Mouse (Mus musculus) T-helper 2 cell (primary cell): ENCODE data around the gene Gimap9.

Experiments used
- in situ Hi-C: fragments of 300-600 bp; cut with MboI, MseI; formaldehyde crosslinking; loops from one replicate; pipeline ENCODE4 v1.15.1; 2025; ENCODE audit warnings: high pct_unique_total_duplicates

The Gimap9 gene

DNA sequence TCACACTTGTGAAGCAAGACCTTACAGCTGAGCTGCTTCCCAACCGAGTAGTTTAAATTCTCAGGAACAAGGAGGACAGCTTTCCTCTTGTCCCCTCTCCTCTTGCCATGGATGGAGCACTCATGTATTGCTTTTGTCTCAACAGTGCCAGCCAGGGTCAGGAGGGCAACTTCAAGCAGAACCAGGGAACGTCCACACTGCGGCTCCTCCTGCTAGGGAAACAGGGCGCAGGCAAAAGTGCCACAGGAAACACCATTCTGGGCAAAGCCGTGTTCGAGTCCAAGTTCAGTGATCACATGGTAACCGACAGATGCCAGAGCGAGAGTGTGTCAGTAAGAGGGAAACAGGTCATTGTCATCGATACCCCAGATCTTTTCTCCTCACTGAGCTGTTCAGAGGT is 25.9 kb upstream of the Gimap9 start:
- in situ Hi-C loops, result no loop called here

DNA sequence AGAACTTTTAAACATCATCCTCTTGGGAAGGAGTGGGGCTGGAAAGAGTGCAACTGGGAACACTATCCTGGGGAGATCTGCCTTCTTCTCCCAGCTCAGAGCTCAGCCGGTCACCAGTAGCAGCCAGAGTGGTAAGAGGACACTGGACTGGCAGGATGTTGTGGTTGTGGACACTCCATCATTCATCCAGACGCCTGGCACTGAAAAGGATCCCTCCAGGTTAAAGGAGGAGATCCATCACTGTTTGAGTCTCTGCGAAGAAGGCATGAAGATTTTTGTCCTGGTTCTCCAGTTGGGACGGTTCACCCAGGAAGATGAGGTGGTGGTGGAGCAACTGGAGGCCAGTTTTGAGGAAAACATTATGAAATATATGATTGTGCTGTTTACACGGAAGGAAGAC is 17.2 kb upstream of the Gimap9 start:
- in situ Hi-C loops, result no loop called here

DNA sequence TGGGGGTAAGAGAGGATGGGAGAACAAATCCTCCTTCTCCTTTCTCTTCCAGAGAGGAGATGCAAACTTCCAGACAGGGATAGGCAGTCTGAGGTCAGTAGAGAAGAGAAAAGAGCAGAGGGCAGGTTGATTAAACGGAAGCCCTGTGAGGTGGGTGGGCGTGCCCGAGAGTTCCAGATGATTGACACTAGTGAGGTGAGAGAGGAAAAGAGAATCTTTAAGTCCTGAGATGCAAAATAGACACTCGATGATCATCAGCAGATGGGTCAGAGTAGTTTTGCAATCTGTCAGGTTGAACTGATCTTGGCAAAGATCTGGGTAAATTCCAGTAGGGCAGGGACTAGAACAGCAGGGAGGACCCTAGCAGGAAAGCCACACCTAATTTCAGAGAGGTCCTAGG is 11.2 kb upstream of the Gimap9 start:
- in situ Hi-C loops, result no loop called here

DNA sequence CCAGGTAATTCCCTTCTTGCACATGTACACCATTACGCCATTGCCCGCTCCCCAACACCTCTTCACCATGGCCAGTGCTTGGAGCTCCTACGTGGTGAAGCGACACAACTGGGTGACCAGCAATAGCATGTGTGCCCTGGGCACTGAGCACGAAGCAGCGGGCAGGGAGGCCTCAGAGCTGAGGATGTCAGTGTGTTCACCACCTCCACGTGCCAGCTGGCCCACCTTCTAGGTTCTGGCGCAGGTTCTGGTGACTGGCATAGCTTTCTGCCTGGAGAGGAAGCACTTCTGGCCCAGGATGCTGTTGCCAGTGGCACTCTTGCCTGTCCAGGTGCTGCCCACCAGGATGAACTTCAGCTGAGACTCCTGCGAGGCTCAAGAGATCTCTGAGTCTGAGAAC is 10.5 kb upstream of the Gimap9 start:
- in situ Hi-C loops, result no loop called here

DNA sequence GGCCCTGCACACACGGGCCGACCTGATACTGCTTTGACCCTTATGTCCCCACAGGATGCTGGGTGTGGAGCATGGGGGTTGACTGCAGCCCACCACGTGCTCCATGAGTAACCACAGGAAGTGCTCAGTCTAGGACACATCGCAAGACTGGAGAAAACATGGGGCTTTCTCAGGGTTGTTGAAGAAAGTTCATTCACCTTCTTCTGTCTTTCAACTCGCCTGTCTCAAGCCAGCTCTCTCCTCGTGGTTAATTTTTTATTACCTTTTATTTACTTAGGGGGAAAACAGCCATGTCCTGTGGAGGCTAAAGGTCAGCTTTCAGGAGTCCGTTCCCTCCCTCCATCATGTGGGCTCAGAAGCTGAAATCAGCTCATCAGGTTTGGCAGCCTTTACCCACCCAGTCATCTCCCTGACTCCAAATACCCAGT is 9.8 kb upstream of the Gimap9 start:
- in situ Hi-C loops, result no loop called here

DNA sequence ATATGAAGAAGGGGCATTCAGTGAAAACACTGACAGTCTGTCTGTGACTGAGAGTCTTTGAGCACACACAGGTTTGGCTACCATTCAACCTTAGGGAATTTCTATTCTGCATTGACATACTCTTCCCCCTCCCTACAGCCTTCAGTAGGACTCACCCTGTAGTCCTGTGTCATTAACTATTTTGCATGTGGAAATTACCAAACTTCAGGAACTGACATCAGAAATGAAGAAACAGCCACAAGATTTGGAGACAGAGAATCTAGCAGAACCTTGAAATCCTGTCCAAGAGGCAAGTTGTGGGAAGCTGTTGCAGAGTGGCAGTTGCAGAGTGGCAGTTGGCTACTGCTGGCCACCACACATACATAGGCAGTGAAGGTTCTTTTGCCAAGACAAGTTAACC is 7.9 kb upstream of the Gimap9 start:
- in situ Hi-C loops, result no loop called here

DNA sequence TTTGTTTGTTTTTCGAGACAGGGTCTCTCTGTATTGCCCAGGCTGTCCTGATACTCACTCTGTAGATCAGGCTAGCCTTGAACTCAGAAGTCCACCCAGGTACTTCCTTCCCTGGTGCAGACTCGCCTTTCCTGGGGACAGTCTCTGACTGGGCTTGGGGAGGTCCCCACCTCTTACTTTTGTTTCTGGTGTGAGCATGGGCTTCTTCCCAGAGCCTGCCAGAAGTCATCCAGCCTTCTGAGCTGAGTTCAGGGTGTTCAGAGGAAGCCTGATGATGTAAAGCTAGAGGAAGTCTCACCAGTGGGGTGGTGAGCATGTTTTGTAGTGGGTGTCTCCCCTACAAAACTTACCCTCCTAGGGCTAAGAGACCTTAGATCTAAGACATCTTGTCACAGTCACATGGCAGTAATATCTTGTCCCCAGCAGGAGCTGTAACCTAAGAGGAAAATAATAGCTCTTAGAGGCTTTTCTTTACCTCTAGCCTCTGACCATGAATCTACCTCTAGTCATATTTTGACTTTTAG is 6.4 kb upstream of the Gimap9 start:
- in situ Hi-C loops, result no loop called here

DNA sequence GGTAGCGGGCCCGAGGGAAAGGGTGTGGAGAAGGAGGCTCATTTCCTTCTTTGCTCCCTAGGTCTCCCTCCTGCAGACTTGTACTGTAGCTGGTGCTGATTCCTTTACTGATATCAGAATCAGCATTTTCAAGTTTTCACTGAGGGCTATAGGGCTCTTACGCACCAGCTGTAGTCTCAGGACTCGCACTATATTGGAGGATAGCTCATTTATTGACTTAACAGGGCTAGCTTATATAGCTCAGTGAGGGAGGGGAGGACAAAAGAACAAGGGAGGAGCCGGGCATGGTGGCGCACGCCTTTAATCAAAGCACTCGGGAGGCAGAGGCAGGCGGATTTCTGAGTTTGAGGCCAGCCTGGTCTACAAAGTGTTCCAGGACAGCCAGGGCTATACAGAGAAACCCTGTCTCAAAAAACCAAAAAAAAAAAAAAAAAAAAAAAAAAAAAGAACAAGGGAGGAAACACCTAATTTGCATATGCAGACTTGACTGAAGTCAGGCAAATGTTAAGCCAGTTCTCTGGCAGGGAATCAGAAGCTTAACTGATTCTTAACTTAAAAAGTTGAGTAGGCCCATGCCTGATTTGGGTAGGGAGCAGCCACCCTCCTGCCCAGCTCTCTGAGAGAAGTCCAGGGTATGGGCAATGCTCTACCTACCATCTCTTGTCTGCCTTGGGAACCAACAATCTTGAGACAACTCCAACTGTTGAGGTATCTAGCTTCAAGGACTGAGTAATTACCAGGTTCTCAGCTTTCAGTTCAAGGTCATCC is 1.5 kb upstream of the Gimap9 start:
- in situ Hi-C loops, result loop anchor here (5.0 to 25.0 kb wide), 2 partner anchors 68 to 912 kb away; no protein-coding TSS in a partner anchor

DNA sequence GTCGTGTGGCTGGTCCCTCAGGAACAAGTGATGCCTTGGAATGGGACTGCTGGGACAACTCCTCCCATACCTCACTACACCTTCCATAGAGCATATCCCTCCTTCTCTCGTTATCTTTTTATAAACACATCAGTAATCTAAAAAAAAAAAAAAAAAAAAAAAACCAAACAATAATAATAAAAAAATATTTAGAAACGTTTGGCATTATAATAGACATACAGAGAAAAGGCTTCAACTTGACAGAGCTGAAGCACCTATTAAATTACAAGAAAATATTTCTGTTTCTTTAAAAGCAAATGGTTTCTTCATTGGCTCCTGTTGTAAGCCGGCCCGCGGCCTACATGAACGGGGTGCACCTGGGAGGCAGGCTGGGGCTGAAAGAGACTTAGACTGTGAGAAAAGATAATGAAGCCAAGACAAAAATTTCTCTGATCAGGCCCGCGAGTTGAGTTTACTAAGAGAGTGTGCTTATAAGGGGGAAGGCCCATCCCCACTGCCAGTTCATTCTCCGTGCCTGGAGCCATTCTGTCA is 464 bp upstream of the Gimap9 start:
- in situ Hi-C loops, result loop anchor here (5.0 to 25.0 kb wide), 2 partner anchors 67 to 913 kb away; no protein-coding TSS in a partner anchor

DNA sequence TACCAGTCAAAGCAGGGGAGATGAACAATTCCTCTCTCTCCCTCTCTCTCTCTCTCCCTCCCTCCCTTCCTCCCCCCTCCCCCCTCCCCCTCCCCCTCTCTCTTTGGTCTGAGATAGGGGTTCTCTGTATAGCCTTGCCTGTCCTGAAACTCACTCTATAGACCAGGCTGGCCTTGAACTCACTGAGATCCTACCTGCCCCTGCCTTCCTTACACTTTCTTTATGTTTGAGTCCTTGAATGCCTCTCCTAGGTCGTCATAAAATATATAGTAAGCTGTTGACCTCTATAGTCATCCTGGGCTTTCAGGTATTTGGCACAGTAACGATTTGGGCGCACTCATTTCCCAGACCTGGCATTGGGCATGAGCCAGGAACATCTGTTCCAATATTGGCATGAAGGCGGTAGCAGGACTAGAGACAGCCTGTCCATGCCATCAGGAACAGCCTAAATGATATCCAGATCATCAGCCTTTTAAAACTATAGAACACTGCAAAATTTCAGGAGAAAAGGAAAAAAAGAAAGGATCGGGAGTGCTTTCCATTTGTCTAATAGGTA is 1.0 kb downstream of the Gimap9 start:
- in situ Hi-C loops, result loop anchor here (5.0 to 25.0 kb wide), 2 partner anchors 65 to 915 kb away; no protein-coding TSS in a partner anchor

DNA sequence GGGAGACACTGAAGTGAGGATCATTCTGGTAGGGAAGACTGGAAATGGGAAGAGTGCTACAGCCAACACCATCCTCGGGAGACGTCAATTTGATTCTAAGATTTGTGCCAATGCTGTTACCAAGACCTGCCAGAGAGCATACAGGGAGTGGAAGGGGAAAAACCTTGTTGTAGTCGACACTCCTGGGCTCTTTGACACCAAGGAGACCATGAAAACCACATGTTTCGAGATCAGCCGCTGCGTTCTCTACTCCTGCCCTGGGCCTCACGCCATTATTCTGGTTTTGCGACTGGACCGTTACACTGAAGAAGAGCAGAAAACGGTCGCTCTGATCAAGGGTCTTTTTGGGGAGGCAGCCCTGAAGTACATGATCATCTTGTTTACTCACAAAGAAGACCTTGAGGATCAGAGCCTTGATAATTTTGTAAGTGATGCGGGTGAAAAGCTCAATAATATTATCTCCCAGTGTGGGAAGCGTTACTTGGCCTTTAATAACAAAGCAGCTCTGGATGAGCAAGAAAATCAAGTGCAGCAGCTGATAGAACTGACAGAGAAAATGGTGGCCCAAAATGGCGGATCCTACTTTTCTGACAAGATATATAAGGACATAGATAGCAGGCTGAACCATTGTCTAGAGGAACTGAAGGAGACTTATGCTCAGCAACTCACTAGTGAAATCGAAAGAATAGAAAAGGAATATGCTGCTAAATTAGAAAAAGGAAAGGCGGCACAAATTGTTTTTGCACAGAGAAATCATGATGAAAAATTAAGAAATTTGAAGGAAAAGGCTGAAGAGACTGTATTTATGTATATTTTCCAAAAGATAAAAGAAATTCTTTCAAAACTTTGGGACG is 1.8 kb downstream of the Gimap9 start:
- in situ Hi-C loops, result loop anchor here (5.0 to 25.0 kb wide), 2 partner anchors 65 to 915 kb away; no protein-coding TSS in a partner anchor

DNA sequence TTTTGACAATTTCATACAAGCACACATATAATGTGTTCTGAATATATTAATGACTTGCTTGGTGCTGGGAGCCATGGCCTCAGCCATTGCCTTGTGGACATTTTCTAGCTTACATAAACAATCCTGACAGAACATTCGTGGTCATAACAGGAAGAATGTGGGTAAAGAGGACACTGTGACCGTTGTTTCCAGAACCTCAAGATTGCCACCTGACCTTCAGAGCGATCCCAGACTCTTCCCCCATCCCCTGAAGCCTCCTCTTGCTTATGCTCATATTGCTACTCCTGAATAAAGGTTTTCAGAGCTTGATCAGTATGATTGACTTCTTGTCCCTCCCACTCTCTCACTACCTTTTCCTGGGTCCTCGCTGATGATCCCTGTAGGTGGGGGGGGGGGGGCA is 2.5 kb downstream of the Gimap9 start:
- in situ Hi-C loops, result loop anchor here (5.0 to 25.0 kb wide), 2 partner anchors 64 to 916 kb away; no protein-coding TSS in a partner anchor

DNA sequence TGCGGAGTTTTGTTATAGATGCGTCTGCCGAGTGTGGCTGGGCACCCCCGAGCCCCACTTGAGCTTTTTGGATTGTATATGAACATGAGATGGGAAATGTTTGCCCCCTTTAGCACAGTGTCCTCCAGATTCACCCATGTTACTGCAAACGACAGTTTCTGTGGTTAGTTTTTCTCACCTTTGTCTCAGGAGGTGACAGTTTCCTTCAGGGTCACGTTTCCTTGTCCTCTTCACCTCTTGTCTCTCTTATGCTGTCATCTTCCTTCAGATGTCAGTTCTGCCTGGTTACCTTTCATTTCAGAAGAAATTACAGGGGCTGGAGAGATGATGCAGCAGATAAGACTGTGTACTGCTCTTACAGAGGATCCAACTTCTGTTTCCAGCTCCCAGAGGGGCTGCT is 3.8 kb downstream of the Gimap9 start:
- in situ Hi-C loops, result loop anchor here (5.0 to 25.0 kb wide), 2 partner anchors 63 to 917 kb away; no protein-coding TSS in a partner anchor

DNA sequence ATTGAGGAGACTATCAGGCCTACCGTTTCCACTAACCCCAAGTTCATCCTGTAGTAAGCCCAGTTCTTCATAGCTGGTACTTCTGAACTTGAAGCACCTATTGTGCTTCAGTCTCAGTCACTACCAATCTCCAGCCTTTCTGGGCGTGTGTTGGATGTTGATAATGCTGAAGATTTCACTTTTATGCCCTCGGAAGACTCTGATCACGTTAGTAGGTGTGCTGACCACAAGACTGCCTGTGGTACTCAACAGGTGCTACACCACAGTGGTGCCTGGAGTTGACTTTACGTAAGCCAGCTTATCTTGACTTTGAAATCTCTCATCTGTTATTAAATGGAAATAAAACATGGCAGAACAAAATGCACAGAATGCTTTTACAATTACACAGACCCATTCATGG is 4.5 kb downstream of the Gimap9 start:
- in situ Hi-C loops, result loop anchor here (25.0 kb wide), 1 partner anchor 918 kb away; no protein-coding TSS in a partner anchor

DNA sequence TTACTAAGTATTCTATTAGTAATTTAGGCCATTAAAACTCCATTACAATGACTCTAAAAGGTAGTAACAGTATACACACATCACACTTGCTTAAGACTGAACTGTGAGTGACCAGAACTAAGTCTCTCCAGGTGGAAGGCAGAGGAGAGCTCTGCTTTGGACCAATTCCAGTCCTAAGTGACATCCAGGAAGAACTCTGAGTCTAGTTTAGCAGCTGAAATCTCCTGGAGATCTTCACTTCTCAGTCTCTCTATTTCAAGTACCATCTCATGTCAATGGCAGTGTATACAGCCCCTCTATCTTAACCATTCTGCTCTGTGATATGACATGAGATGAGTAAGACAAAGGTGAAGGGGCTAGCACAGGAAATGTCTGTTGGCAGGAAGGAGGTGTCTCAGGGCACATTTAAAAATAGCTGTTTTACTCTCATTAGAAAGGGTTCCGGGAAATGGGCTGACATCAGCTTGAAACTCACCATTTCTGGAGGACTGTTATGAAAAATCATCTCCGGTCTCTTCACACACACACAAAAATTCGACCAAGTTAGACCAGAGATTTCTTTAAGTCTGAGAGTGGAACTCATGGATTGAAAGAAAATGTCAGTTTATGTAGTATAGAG is 5.7 kb downstream of the Gimap9 start:
- in situ Hi-C loops, result loop anchor here (25.0 kb wide), 1 partner anchor 919 kb away; no protein-coding TSS in a partner anchor

DNA sequence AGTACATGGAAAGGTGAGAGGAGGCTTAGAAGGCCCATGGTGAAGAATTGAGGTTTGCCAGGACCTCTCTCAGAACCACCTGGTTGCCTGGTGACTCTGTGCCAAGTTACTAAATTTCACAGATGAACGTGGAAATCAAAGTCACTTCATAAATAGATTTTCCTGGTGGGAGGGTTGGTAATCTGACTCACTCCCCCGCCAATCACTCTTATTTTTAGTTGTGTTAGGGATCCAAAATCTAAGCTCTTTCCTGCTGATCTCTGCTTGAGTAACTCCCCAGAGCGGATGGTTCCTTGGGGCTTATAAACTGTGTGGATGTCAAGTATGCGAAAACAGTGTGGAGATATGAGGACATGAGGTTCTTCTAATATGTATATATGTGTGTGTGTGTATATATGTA is 6.3 kb downstream of the Gimap9 start:
- in situ Hi-C loops, result loop anchor here (25.0 kb wide), 1 partner anchor 920 kb away; no protein-coding TSS in a partner anchor

DNA sequence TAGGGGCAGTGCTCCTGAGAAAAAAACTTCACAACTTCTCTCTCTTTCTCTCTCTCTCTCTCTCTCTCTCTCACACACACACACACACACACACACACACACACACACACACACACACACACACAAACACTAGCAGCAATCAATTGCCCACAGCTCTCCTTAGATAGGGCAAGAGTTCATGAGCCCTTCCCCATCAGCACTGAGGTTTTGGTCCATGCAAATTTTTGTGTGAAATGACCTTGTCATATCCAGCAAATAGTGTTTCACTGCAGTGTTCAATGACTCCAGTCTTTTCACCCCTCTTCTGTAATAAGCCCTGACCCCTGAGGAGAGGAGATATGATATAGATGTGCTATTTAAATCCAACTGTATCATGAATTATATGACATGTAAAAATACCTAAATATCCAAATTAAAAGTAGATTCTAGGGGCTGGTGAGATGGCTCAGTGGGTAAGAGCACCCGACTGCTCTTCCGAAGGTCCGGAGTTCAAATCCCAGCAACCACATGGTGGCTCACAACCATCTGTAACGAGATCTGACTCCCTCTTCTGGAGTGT is 7.4 kb downstream of the Gimap9 start:
- in situ Hi-C loops, result loop anchor here (25.0 kb wide), 1 partner anchor 921 kb away; no protein-coding TSS in a partner anchor

DNA sequence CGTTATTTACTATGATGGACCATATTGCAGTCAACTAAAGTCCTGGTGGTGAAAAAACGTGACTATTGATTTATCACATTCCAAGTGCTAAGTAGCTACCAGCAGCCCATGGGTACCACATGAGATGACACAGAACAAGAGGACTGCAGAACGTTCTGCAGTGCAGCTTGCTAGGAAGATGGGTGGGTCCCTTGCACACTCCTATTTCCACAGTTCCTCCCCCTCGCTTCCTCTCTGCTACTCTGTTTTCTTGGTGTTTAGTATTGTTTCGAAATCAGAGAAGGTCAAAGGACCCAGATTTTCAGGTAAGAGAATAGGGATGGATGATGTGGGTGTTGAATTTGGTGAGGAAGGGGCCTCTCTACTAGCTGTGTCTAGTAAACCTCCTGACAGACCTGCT is 8.4 kb downstream of the Gimap9 start, which contains the start of gene Gimap4:
TSS of gene Gimap4 (plus strand) at position 231 of the 400 bp plus-strand sequence.
- in situ Hi-C loops, result loop anchor here (25.0 kb wide), 1 partner anchor 922 kb away; no protein-coding TSS in a partner anchor

DNA sequence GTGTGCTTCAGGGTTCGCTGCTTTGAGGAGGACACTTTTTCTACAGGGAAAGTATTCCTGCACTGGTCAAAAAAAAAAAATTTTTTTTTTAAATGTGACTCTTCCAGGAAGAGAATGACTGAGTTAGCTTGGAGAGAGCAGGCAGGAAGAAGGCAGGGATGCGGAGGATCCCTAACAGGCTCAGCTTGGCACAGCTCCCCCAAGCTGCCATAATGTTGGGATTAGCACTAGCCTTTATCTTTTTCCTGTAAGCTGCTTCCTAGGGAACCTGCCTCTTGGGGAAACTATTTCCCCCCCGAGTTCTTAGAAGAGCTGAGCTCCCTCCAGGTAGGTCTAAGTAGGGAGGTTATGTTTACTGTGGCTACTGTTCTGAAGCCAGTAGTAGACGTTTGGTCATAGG is 8.9 kb downstream of the Gimap9 start:
- in situ Hi-C loops, result loop anchor here (25.0 kb wide), 1 partner anchor 923 kb away; no protein-coding TSS in a partner anchor

DNA sequence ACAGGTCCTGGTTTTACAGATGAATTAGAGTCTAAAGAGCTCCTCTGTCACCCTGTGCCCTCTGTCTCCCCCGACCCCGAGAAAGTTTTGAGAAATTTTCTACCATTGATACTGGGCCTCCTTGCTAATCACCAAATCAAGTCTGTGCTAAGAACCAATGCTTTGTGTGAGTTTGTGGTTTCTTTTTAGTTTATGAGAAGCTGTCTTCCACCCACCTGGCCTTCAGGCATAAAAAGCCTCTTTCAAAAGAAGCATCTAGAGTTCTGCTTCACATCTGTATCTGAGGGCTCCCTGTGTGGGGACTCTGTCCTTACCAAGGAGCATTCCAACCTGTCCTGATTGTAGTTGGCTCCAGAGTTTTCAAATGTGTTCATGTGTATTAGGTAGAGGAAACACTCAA is 9.3 kb downstream of the Gimap9 start:
- in situ Hi-C loops, result loop anchor here (25.0 kb wide), 1 partner anchor 923 kb away; no protein-coding TSS in a partner anchor
